ENCODE assay signal across 8 mouse cellular contexts in genomic region chr4:136030968-136031909, GRCm38 (mm10). TPM values are rescaled to one million over a fixed set of nuclear protein-coding genes. Genes with fewer than 3 reads are reported as not detected.
DNase-seq lines count a peak whose midpoint lies in the region; ATAC-seq lines count a peak whose summit lies in the region.

No protein-coding gene starts in this region.

- no peak for ATAC-seq in forebrain, embryonic 16.5 days
- ATAC-seq in lung, embryonic 16.5 days (ENCODE audit: low read depth), result peak; percentile 71

- peak; percentile 53 for DNase-seq in forebrain, embryonic 10.5 days (ENCODE audit: extremely low spot score, low spot score)
- peak; percentile 80 for DNase-seq in MEL-GATA-1-ER (ENCODE audit: extremely low read depth, low read depth)
- peak; percentile 44 for DNase-seq in gastrocnemius, postnatal 14 days
- peak; percentile 40 for DNase-seq in kidney, adult 11 months
- peak; percentile 16 for DNase-seq in thymus, postnatal 25 days
- no peak for DNase-seq in testis, postnatal 10 days (ENCODE audit: low spot score)

- H3K27me3 ChIP-seq in forebrain, embryonic 10.5 days (ENCODE audit: poor library complexity, severe bottlenecking), result no peaks in the 10 kb centered on the region
- no peaks in the 10 kb centered on the region for H3K27me3 ChIP-seq in forebrain, embryonic 16.5 days (replicated peaks; ENCODE audit: control insufficient read depth, insufficient read depth, low read length)
- H3K27me3 ChIP-seq in lung, embryonic 16.5 days (ENCODE audit: control insufficient read depth, insufficient read depth, low read depth, low read length), result no peaks in the 10 kb centered on the region

- 6% methylated on average over 8 of the region's 8 CpGs for whole genome bisulfite sequencing in forebrain, embryonic 10.5 days
- 3% methylated on average over 8 of the region's 8 CpGs for WGBS in forebrain, embryonic 16.5 days
- WGBS in lung, embryonic 16.5 days, result 9% methylated on average over 8 of the region's 8 CpGs

- no peak overlapping the region for H3K9ac ChIP-seq in forebrain, embryonic 16.5 days (replicated peaks; ENCODE audit: low read depth, low read length)
- no peak overlapping the region for H3K9ac ChIP-seq in lung, embryonic 16.5 days (ENCODE audit: low read length)

- intact Hi-C loops in gastrocnemius, postnatal 14 days (cut with DNase I; ENCODE audit: low total_unique reads), result no loop called here

- no peak overlapping the region for H3K4me2 ChIP-seq in forebrain, embryonic 16.5 days (ENCODE audit: low read length)
- H3K4me2 ChIP-seq in lung, embryonic 16.5 days (ENCODE audit: low read depth, low read length), result no peak overlapping the region

- no peaks in the 10 kb centered on the region for H3K36me3 ChIP-seq in forebrain, embryonic 10.5 days (replicated peaks)
- H3K36me3 ChIP-seq in forebrain, embryonic 16.5 days (ENCODE audit: control insufficient read depth, insufficient read depth), result no peaks in the 10 kb centered on the region
- H3K36me3 ChIP-seq in lung, embryonic 16.5 days (ENCODE audit: control insufficient read depth, insufficient read depth, low read length), result no peaks in the 10 kb centered on the region

- H3K4me1 ChIP-seq in forebrain, embryonic 10.5 days, result peaks cover 41% of the 10 kb centered on the region
- no peaks in the 10 kb centered on the region for H3K4me1 ChIP-seq in forebrain, embryonic 16.5 days (replicated peaks; ENCODE audit: control insufficient read depth, insufficient read depth, low read length)
- peaks cover 2% of the 10 kb centered on the region; the same call in 1 of the 2 replicates for H3K4me1 ChIP-seq in lung, embryonic 16.5 days (replicated peaks; ENCODE audit: control insufficient read depth, insufficient read depth, low read length)

- peak overlapping the region; percentile 76 for H3K27ac ChIP-seq in forebrain, embryonic 10.5 days
- H3K27ac ChIP-seq in forebrain, embryonic 16.5 days (ENCODE audit: low read length), result no peak overlapping the region
- peak overlapping the region; percentile 39; the same call in 1 of the 2 replicates for H3K27ac ChIP-seq in lung, embryonic 16.5 days (ENCODE audit: low read length)

- peak overlapping the region; percentile 27 for H3K4me3 ChIP-seq in forebrain, embryonic 10.5 days
- no peak overlapping the region for H3K4me3 ChIP-seq in forebrain, embryonic 16.5 days (replicated peaks; ENCODE audit: low read length)
- H3K4me3 ChIP-seq in lung, embryonic 16.5 days (ENCODE audit: low read length), result no peak overlapping the region

- H3K9me3 ChIP-seq in forebrain, embryonic 10.5 days, result peaks cover 3% of the 10 kb centered on the region; the same call in 1 of the 2 replicates
- no peaks in the 10 kb centered on the region for H3K9me3 ChIP-seq in forebrain, embryonic 16.5 days (ENCODE audit: control insufficient read depth, low read length)
- no peaks in the 10 kb centered on the region for H3K9me3 ChIP-seq in lung, embryonic 16.5 days (ENCODE audit: control insufficient read depth, low read length)

RNA-seq across cellular contexts. Expression of gene Eloa, which starts 9.7 kb away (rescaled TPM):
- 35.2 and 36.7 TPM in 2 replicates for polyA plus RNA-seq in forebrain, embryonic 10.5 days (2016; fragmentation: Nextera tagmentation; extraction: Ambion mirVana)
- polyA plus RNA-seq in forebrain, embryonic 16.5 days (2015; fragmentation: Nextera tagmentation; extraction: Ambion mirVana), result 32.5 and 36.2 TPM in 2 replicates
- total RNA-seq in gastrocnemius, postnatal 14 days (2021), result 10 to 100 TPM; 46.2 to 46.7 TPM
- polyA plus RNA-seq in lung, embryonic 16.5 days (2015; fragmentation: Nextera tagmentation; extraction: Ambion mirVana), result 40.8 and 41.0 TPM in 2 replicates

RNA-seq across cellular contexts. Expression of gene Rpl11, which starts 22.0 kb away (rescaled TPM):
- 485 and 525 TPM in 2 replicates for polyA plus RNA-seq in forebrain, embryonic 10.5 days (2016; fragmentation: Nextera tagmentation; extraction: Ambion mirVana)
- 281 and 302 TPM in 2 replicates for polyA plus RNA-seq in forebrain, embryonic 16.5 days (2015; fragmentation: Nextera tagmentation; extraction: Ambion mirVana)
- 100 to 1,000 TPM; 298 to 342 TPM for total RNA-seq in gastrocnemius, postnatal 14 days (2021)
- polyA plus RNA-seq in lung, embryonic 16.5 days (2015; fragmentation: Nextera tagmentation; extraction: Ambion mirVana), result 458 and 506 TPM in 2 replicates

RNA-seq across cellular contexts. Expression of gene Pithd1, which starts 44.2 kb away (rescaled TPM):
- 73.6 and 75.8 TPM in 2 replicates for polyA plus RNA-seq in forebrain, embryonic 10.5 days (2016; fragmentation: Nextera tagmentation; extraction: Ambion mirVana)
- polyA plus RNA-seq in forebrain, embryonic 16.5 days (2015; fragmentation: Nextera tagmentation; extraction: Ambion mirVana), result 56.0 and 56.1 TPM in 2 replicates
- total RNA-seq in gastrocnemius, postnatal 14 days (2021), result 10 to 100 TPM; 20.4 to 21.4 TPM
- polyA plus RNA-seq in lung, embryonic 16.5 days (2015; fragmentation: Nextera tagmentation; extraction: Ambion mirVana), result 49.1 and 49.3 TPM in 2 replicates

RNA-seq across cellular contexts. Expression of gene Lypla2, which starts 58.8 kb away (rescaled TPM):
- polyA plus RNA-seq in forebrain, embryonic 10.5 days (2016; fragmentation: Nextera tagmentation; extraction: Ambion mirVana), result 204 and 210 TPM in 2 replicates
- 169 and 197 TPM in 2 replicates for polyA plus RNA-seq in forebrain, embryonic 16.5 days (2015; fragmentation: Nextera tagmentation; extraction: Ambion mirVana)
- 10 to 100 TPM; 28.9 to 29.2 TPM for total RNA-seq in gastrocnemius, postnatal 14 days (2021)
- 110 and 113 TPM in 2 replicates for polyA plus RNA-seq in lung, embryonic 16.5 days (2015; fragmentation: Nextera tagmentation; extraction: Ambion mirVana)
